Mouse (Mus musculus) Patski (cell line): Measurements from ENCODE around the gene Tmem110. TPM values are rescaled to one million over a fixed set of nuclear protein-coding genes. Genes with fewer than 3 reads are reported as not detected.

Source experiments
- ATAC-seq: fragments of 100-300 bp; one replicate; pipeline ENCODE4 v1.8.0; 2021
- CTCF ChIA-PET: fragments of 350-600 bp; sonication (Branson Sonifier 250); formaldehyde crosslinking; loops from one replicate; lab custom pipeline; 2022; ENCODE audit warnings: inconsistent platforms; lab: Charles Lee
- POLR2A ChIA-PET: fragments of 350-600 bp; sonication (Branson Sonifier 250); formaldehyde crosslinking; loops from one replicate; lab custom pipeline; 2022; ENCODE audit warnings: antibody characterized with exemption, inconsistent platforms; lab: Charles Lee
- DNase-seq: peaks from one replicate; pipeline ENCODE4 v3.0.0-alpha.2; 2011; ENCODE audit warnings: low read depth, low spot score
- H3K27me3 ChIP-seq: fragments of 371-371 bp; one replicate; pipeline ENCODE4 v1.5.1; 2021
- CTCF ChIP-seq: fragments of 100-300 bp; IDR thresholded peaks from one replicate; pipeline ENCODE4 v1.5.1; 2021
- in situ Hi-C: fragments of 300-500 bp; cut with MboI; formaldehyde crosslinking; loops from 3 replicates; pipeline ENCODE4 v1.11.1; 2018; ENCODE audit warnings: low pct_unique_long_range_greater_than_20kb, mixed read lengths
- polyA plus RNA-seq: library from polyadenylated mRNA; unstranded; gene quantifications from one replicate; pipeline ENCODE4 v1.2.3, GENCODE M21; 2021

The Tmem110 gene
- 15.0 TPM for polyA plus RNA-seq

GRCm38 (mm10) chr14:30825476-30826131 is at the start of gene Tmem110:
Gene Tmem110 (plus strand): TSS chr14:30825590.
- POLR2A ChIA-PET = no interaction called here
- peak; percentile 83 for ATAC-seq

GRCm38 (mm10) chr14:30784614-30785013 is 40.8 kb upstream of the Tmem110 start:
- in situ Hi-C loops = no loop called here
- DNase-seq = no peak
- TF ChIP-seq CTCF = no peak
- H3K27me3 ChIP-seq = no peaks in the 10 kb centered on the region
- POLR2A ChIA-PET = no interaction called here
- CTCF ChIA-PET = interaction anchor here (1.0 to 1.2 kb wide), 3 partner anchors 8 to 26 kb away, joined by 3 to 4 read pairs (median 3); no protein-coding TSS in a partner anchor
- ATAC-seq = no peak

More at GRCm38 (mm10) chr14:30825476-30826131, at the start of gene Tmem110:
- in situ Hi-C loops = no loop called here
- H3K27me3 ChIP-seq = no peaks in the 10 kb centered on the region
- TF ChIP-seq CTCF = peak; percentile 58
- no peak for DNase-seq
- CTCF ChIA-PET = interaction anchor here (1.1 to 1.2 kb wide), 3 partner anchors 32 to 127 kb away, joined by 3 to 4 read pairs (median 3); no protein-coding TSS in a partner anchor

GRCm38 (mm10) chr14:30789471-30789870 is 35.9 kb upstream of the Tmem110 start:
- no peak for TF ChIP-seq CTCF
- DNase-seq = peak; percentile 20
- CTCF ChIA-PET = no interaction called here
- no peaks in the 10 kb centered on the region for H3K27me3 ChIP-seq
- ATAC-seq = no peak
- in situ Hi-C loops = no loop called here
- POLR2A ChIA-PET = no interaction called here

GRCm38 (mm10) chr14:30792871-30793270 is 32.5 kb upstream of the Tmem110 start:
- ATAC-seq (no peak), DNase-seq (no peak)
- ChIA-PET POLR2A (interaction anchor here (0.5 to 0.6 kb wide), 2 partner anchors 13 to 46 kb away, joined by 4 to 6 read pairs; no protein-coding TSS in a partner anchor), CTCF (interaction anchor here (1.4 kb wide), 1 partner anchor 19 kb away, joined by 4 read pairs; no protein-coding TSS in a partner anchor)
- in situ Hi-C loops = no loop called here
- H3K27me3 ChIP-seq = no peaks in the 10 kb centered on the region
- TF ChIP-seq CTCF = no peak

GRCm38 (mm10) chr14:30801756-30802155 is 23.6 kb upstream of the Tmem110 start:
- TF ChIP-seq CTCF = no peak
- POLR2A ChIA-PET = no interaction called here
- in situ Hi-C loops = no loop called here

GRCm38 (mm10) chr14:30821136-30821535 is 4.3 kb upstream of the Tmem110 start:
- no peak for ATAC-seq
- CTCF ChIA-PET = interaction anchor here (1.1 kb wide), 1 partner anchor 11 kb away, joined by 4 read pairs; no protein-coding TSS in a partner anchor
- in situ Hi-C loops = no loop called here
- POLR2A ChIA-PET = no interaction called here
- H3K27me3 ChIP-seq = no peaks in the 10 kb centered on the region
- no peak for DNase-seq
- TF ChIP-seq CTCF = no peak

More at GRCm38 (mm10) chr14:30801756-30802155, 23.6 kb upstream of the Tmem110 start:
- CTCF ChIA-PET = no interaction called here
- no peaks in the 10 kb centered on the region for H3K27me3 ChIP-seq
- ATAC-seq = no peak
- no peak for DNase-seq

- CTCF ChIA-PET = interaction anchor here (1.1 kb wide), 1 partner anchor 42 kb away, joined by 3 read pairs; no protein-coding TSS in a partner anchor
- no peak for DNase-seq
- POLR2A ChIA-PET = interaction anchor here (0.7 kb wide), 1 partner anchor 166 kb away, joined by 4 read pairs; no protein-coding TSS in a partner anchor
- no peak for TF ChIP-seq CTCF
- H3K27me3 ChIP-seq = no peaks in the 10 kb centered on the region
- in situ Hi-C loops = no loop called here
- no peak for ATAC-seq
These were observed 864 bp upstream of the Tmem110 start for GRCm38 (mm10) chr14:30824456-30824995.

- POLR2A ChIA-PET = no interaction called here
- in situ Hi-C loops = no loop called here
- ATAC-seq (no peak), DNase-seq (no peak)
- no peak for TF ChIP-seq CTCF
- no peaks in the 10 kb centered on the region for H3K27me3 ChIP-seq
- CTCF ChIA-PET = interaction anchor here (1.1 kb wide), 1 partner anchor 42 kb away, joined by 3 read pairs; no protein-coding TSS in a partner anchor
These were observed 342 bp upstream of the Tmem110 start for GRCm38 (mm10) chr14:30825021-30825475.

- in situ Hi-C loops = no loop called here
- ChIA-PET CTCF (interaction anchor here (1.1 to 1.2 kb wide), 2 partner anchors 31 to 128 kb away, joined by 3 to 4 read pairs; no protein-coding TSS in a partner anchor), POLR2A (no interaction called here)
- ATAC-seq (no peak), DNase-seq (no peak)
- no peak for TF ChIP-seq CTCF
- no peaks in the 10 kb centered on the region for H3K27me3 ChIP-seq
These were observed 1.1 kb downstream of the Tmem110 start for GRCm38 (mm10) chr14:30826174-30827140.

- ATAC-seq (no peak), DNase-seq (no peak)
- CTCF ChIA-PET = no interaction called here
- in situ Hi-C loops = no loop called here
- POLR2A ChIA-PET = no interaction called here
- no peaks in the 10 kb centered on the region for H3K27me3 ChIP-seq
- TF ChIP-seq CTCF = no peak
These were observed 2.1 kb downstream of the Tmem110 start for GRCm38 (mm10) chr14:30827480-30827879.
